8 mouse cellular contexts compared by ENCODE assay signal in genomic region chr3:128337031-128337430, GRCm38 (mm10).
A peak's percentile ranks its signal among the peaks of the same experiment; 100 is the strongest.
DNase-seq lines count a peak whose midpoint lies in the region; ATAC-seq and TF ChIP-seq lines count a peak whose summit lies in the region.

No protein-coding gene starts in this region.

- DNase-seq in CD4-positive, CD25-positive, alpha-beta regulatory T cell, adult 2 months (ENCODE audit: low read depth, low spot score), result peak; percentile 38
- DNase-seq in cerebellum, postnatal 4 days (ENCODE audit: low spot score in 2 of 2), result peak; percentile 29 to 73
- DNase-seq in gastrocnemius, adult 2 months, result peak; percentile 49
- peak; percentile 72 to 73 for DNase-seq in left cerebral cortex, postnatal 10 days (ENCODE audit: extremely low spot score in 1 of 2, low spot score in 2 of 2)
- peak; percentile 75 for DNase-seq in midbrain, embryonic 10.5 days (ENCODE audit: low spot score)
- peak; percentile 37 for DNase-seq in skeletal muscle tissue, adult 2 months (ENCODE audit: low read depth, low spot score)

- H3K27ac ChIP-seq in gastrocnemius, adult 2 months, result no peak overlapping the region
- no peak overlapping the region for H3K27ac ChIP-seq in intestine, embryonic 16.5 days (ENCODE audit: low read length)
- H3K27ac ChIP-seq in midbrain, embryonic 10.5 days (replicated peaks), result no peak overlapping the region

- no peak for ATAC-seq in CD4-positive, CD25-positive, alpha-beta regulatory T cell, adult 4 months
- ATAC-seq in intestine, embryonic 16.5 days, result peak; percentile 84

- no peak overlapping the region for H3K4me3 ChIP-seq in gastrocnemius, adult 2 months
- no peak overlapping the region for H3K4me3 ChIP-seq in intestine, embryonic 16.5 days (ENCODE audit: low read length)
- H3K4me3 ChIP-seq in midbrain, embryonic 10.5 days, result no peak overlapping the region

- H3K9me3 ChIP-seq in intestine, embryonic 16.5 days (ENCODE audit: control insufficient read depth, low read length), result no peaks in the 10 kb centered on the region
- H3K9me3 ChIP-seq in midbrain, embryonic 10.5 days (replicated peaks), result no peaks in the 10 kb centered on the region

- no peaks in the 10 kb centered on the region for H3K36me3 ChIP-seq in intestine, embryonic 16.5 days (ENCODE audit: control insufficient read depth, insufficient read depth, low read length)
- H3K36me3 ChIP-seq in midbrain, embryonic 10.5 days, result no peaks in the 10 kb centered on the region

- H3K4me2 ChIP-seq in intestine, embryonic 16.5 days (ENCODE audit: low read depth, low read length), result no peak overlapping the region

- peak; percentile 86 for TF ChIP-seq CTCF in gastrocnemius, adult 2 months (IDR thresholded peaks at IDR 0.05)

- no peak overlapping the region for H3K9ac ChIP-seq in intestine, embryonic 16.5 days (ENCODE audit: low read depth, low read length)

- H3K27me3 ChIP-seq in intestine, embryonic 16.5 days (replicated peaks; ENCODE audit: control insufficient read depth, insufficient read depth, low read length), result no peaks in the 10 kb centered on the region
- no peaks in the 10 kb centered on the region for H3K27me3 ChIP-seq in midbrain, embryonic 10.5 days (ENCODE audit: low read depth, poor library complexity, severe bottlenecking)

- 21% methylated on average over 5 of the region's 5 CpGs for WGBS in intestine, embryonic 16.5 days
- WGBS in midbrain, embryonic 10.5 days, result 26% methylated on average over 5 of the region's 5 CpGs

- peaks cover 2% of the 10 kb centered on the region; the same call in 1 of the 2 replicates for H3K4me1 ChIP-seq in intestine, embryonic 16.5 days (ENCODE audit: control insufficient read depth, insufficient read depth, low read length)
- H3K4me1 ChIP-seq in midbrain, embryonic 10.5 days, result no peaks in the 10 kb centered on the region

- intact Hi-C loops in gastrocnemius, adult 2 months (cut with DNase I), result loop anchor here (1.0 to 5.0 kb wide), 3 partner anchors 250 to 868 kb away; no protein-coding TSS in a partner anchor
- intact Hi-C loops in left cerebral cortex, postnatal 10 days (cut with DNase I), result loop anchor here (2.0 to 5.0 kb wide), 3 partner anchors 150 to 334 kb away; no protein-coding TSS in a partner anchor
